Mouse (Mus musculus): ENCODE measurements around the gene Alg9. TPM values are rescaled to one million over a fixed set of nuclear protein-coding genes. Genes with fewer than 3 reads are reported as not detected.
A peak's percentile ranks its signal among the peaks of the same experiment; 100 is the strongest.

The Alg9 gene
- total and polyA plus RNA-seq, 3 experiments, result 26.8 to 27.8 (median 27.1) TPM

DNA sequence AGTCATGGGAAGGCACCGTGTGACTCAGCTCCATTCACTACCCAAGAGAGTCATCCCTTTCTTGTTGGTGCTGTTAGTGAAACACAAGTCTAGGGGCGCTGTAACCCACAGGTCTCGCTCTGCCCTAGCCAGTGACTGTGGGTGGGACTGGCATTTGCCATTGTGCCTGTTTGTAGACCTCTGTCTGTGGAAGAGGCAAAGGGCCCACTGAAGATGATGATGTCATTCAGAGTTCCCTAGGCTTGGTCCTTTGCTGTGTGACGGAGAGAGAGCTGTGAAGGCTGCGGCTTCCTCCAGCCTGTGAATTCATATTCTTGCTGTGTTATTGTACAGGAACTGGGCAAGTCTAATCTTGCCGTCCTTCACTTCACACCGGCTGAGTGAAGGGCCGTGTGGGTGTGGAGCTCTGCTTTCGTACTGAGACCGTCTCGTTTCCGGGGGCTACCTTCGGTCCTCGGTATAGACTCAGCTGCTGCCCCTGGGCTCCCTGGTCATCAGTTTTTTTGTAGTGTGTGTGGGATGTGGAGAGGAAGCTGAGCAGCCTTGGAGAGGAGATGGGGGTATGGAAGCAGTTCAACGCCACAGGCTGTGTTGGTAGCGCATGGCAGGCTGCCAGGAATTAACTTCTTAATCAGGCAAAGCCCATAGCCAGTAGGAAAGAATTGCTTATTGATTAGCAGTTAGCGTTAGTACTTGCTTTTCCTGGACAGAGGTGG, 78.0 kb downstream of the Alg9 start:
- peak; percentile 50 for DNase-seq

DNA sequence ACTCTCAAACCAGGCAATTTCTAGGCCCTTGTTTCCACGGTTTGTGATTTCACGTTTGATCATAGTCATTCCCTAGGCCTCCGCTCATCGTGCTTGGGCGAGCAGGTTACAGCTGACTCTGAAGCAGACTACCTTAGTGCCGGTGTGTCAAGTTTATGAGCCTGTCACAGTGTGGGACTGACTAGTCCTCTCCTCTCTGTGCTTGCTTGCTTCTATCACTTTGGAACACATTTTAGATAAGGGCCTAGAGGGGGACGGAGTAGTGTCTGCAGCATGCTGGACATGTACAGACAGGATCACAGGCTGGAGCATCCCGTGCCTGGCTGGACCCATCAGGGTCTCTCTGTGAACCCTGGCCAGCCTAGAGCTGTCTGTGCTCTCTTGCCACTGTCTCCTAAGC, 79.6 kb downstream of the Alg9 start:
- no peak for DNase-seq

DNA sequence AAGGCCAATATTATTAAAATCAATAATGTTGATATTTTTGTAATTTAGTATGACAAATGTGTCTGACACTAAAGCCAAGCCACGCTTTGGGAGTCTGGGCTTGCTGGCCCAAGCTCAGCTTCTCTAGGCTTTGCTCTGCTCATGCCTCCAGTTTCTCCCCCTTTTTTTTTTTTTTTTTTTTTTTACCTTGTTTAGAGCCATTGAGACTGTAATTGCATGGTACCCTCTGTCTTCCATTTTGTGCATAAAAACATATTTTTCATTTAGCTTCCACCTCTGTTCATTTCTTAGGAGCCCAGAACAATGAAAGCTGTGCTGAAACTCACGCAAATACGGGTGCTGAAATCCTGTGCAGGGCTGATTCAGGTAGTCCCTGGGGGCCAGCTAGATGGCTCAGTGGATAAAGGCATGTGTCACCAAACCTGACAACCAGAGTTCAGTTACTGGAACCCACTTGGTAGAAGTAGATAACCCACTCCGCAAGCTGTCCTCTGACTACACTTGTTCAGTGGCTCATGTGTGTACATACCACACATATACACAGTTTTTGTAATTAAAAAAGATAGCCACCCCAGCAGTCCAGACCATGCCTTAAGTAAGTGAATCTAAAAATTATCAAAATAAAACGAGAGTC, 80.4 kb downstream of the Alg9 start:
- no peak for DNase-seq

DNA sequence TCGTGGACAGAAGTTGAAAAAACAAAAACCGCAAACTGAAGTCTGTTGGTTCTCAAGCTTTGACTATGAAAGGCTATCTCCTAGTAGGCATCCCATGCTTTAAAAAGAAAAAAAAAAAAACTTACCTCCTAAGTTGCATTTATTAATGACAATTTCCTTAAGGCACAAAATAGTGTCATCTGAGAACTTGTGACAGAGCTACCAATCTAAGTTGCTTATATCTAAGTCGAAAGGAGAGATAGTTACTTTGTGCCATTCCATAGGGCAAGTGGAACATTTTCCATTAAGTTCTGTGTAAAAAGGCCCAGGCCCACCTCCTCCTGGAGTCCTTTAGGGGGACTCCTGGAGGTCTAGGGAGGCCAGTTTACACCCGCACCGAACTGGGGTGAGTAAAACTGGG, 81.0 kb downstream of the Alg9 start:
- DNase-seq, result no peak

DNA sequence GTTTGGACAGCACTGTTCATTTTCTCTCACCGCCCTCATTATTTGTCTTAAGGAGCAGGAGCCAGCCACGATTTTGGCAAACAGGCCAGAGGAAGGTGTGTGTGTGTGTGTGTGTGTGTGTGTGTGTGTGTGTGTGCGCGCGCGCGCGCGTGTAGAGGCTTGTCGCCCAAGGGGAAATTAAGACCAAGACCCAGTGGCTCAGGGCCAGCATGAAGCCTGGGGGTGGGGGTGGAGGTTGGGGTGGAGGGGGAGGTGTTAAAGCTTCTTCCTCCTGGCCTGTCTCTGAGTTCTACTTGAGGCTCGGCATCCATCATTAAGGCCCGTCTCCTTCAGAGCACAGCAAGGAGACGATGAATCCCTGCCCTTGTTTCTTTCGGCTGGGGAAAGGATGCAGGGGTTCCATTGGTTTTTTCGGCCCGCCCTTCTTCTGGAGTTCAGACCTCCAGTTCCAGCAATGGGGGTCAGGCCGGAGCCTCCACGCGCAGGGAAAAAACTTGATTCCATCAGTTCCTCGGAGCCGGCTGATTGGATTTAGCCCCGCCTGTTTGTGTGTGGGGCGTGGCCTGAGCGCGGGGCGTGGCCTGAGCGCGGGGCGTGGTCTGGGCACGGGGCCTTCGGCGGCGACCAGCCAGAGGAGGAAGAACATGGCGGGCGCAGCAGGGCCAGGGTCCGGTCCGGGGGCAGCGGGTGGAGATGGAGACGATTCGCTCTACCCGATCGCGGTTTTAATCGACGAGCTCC, 81.7 kb downstream of the Alg9 start:
- DNase-seq, result peak; percentile 97

DNA sequence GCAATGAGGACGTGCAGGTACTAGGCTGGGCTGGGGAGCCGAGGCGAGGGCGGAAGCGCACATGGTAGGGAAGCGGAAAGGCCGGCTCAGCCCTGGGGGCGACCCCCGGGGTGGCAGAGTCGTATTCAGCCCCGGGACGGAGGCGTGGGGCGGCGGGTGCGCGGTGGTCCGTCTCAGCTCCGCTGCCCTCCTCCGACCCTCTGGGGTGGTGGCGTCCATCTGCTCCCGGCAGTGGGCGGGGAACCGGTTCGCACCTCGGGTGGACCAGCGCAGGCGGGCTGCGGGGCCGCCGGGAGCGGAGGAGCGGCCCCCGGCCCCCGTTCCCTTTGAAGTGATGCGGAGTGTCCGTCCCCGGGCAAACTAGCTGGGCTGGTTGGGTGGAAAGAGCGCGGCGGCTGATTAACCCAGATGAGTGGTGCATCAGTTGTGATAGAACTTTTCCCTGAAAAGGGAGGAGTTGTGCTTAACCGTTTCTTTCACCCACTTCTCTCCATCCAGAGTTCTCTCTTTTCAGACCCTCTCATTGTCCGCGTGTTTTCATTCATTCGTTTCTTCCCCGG, 82.3 kb downstream of the Alg9 start:
- no peak for DNase-seq

DNA sequence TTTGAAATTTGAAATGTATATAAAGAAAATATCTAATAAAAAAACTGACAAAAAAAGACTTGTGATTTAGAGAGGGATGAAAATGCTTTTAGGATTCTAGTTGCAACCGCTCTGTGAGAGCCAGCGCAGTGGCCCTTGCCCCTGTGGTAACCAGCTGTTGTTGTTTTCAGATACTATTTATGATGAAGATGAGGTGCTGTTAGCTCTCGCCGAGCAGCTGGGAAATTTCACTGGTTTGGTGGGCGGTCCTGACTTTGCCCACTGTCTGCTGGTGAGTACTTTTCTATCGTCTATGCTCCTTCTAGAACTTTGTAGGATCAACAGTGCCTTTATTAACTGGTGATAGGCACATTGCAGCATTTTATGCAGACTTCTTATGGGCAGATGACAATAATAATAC, 83.9 kb downstream of the Alg9 start:
- DNase-seq, result no peak

DNA sequence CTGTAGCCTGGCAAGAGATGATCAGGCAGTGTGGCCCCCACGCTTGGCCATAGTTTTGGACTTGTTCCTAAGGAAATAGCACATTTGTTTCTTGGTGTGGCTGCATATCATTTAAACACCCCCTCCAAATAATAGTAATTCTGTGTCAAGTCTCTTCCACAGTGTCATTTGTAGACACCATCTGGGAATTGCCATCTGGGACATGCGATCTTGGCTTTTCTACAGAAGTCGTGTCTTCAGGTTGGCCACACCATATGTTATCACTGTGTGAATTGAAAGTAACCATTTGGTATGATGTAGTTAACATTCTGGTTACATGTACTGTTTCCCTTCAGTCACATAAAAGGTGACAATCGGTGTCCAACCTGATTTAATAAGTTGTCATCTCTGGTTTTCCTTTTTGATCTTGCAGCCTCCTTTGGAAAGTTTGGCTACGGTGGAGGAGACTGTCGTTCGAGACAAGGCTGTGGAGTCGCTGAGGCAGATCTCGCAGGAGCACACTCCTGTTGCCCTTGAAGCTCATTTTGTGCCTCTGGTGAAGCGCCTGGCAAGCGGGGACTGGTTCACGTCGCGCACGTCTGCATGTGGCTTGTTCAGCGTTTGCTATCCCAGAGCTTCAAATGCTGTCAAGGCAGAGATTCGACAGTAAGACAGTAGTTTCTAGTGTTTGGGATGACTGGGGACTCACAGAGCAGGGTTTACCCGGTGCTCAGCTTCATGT, 86.5 kb downstream of the Alg9 start:
- DNase-seq, result no peak

DNA sequence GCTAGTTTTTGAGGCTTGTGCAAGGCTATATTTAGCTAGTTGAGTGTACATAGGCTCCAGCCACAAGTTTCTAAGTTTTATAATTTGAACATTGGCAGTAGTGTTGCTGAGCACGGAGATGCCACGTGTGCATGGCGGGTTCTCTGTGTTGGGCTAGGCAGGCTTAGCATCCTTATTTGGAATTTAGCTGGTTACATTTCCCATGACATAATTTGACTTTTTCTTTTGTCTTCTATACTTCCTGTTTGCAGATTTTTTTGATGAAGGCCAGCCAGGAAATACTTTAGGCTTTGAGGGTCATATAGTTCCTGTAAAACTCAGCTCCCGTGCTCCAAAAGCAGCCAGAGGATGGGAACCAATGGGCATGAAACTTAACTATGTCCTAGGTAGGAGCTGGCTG, 89.0 kb downstream of the Alg9 start:
- no peak for DNase-seq

DNA sequence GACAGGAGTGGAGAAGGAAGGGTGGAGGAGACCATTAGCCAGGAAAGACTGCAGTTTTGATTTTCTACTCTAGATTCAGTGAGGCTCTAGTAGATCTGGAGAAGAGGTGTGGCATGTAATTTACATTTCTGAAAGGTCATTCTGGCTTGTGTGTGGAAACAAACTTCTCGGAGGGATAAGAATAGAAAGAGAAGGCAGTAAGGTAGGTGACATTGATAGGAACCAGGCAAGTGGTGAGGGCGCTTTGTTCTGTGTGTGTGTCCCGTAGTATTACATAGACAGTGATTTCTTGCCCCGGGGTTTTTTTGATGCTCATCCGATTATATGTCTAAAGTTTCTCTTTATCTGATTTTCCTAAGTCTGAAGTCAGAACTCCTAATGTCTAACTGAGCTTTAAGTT, 90.1 kb downstream of the Alg9 start:
- no peak for DNase-seq

DNA sequence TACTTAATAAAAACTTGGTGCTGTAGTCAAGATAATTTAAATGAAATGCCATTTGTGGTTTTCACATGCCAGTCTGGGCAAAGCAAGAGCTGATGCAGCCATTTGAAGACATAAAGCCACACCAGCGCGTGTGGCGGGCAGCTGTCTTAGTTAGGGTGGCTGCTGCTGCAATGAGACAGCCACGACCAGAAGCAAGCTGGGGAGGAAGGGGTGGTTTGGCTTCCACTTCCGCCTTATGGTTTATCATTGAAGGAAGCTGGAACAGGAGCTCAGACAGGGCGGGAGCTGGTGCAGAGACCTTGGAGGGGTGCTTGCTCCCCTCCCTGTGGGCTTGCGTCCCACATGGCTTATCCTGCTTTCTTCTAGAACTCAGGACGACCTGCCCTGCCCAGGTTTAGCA, 91.0 kb downstream of the Alg9 start:
- DNase-seq, result no peak

DNA sequence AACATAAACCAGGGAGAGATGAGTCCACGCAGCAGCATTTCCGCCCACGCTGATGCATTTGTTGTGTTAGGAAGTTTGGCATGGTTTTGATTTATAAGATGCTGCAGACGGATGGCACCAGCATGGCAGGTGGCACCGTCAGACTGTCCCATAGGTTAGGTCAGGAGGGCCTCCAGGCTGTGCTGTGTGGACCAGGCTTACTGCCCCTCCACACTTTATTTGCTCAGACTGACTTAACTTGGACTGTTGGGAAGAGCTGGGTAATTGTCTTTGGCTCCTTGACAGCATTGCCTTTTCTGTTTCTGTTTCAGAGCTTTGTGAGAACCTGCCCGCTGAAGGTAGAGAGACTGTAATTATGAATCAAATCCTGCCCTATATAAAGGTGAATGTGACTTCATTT, 92.2 kb downstream of the Alg9 start:
- DNase-seq, result no peak

DNA sequence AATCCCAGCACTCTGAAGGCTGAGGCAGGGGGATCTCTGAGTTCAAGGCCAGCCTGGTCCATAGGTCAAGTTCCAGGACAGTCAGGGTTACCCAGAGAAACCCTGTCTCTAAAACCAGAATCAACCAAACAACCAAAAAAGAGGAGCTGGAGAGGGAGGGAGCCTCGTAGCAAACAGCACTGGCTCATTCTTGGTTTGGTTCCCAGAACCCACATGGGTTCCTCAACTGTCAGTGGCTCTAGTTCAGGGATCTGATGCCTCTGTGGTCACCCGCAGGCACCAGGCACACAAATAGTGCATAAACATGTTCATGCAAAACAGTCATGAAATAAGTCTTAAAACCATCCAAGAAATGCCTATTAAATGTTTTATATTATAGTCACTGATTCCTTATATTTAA, 93.4 kb downstream of the Alg9 start:
- no peak for DNase-seq

DNA sequence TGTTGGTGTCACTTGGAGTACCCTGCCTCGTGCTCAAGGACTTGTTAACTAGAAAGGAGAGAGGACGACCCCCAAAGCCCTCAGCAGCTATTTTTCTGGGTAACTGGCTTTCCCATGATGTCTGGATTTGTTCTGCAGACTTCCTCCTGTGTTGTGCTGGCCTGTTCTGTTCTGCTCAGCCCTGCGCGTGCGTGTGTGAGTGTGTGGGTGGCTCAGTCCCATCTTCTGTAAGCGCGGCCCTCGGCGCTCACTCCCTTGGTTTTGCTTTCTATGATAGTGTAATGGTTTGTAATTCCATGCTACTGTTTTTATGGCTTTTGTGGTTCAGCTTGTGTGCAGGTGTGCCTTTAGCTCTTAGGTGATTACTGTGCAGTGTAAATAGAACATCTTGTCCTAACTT, 98.4 kb downstream of the Alg9 start:
- DNase-seq, result no peak

DNA sequence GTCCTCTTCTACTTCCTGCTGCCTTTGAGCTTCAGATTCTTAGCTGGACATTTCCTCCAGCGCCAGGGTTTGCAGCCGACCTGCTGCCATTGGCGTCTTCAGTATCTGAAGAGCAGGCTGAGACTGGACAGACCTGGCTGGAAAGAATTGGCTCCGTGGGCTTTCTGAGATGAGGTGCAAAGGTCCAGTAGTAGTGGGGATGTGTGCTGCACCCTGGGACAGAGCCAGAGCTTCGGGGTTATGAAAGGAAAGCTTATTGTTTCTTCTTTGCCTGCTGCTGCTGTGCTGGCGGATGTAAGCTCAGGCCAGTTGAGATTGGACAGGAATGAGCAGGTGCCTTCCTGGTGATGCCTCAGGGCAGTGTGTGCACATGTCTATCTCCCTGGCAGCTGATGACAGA, 99.2 kb downstream of the Alg9 start:
- no peak for DNase-seq

DNA sequence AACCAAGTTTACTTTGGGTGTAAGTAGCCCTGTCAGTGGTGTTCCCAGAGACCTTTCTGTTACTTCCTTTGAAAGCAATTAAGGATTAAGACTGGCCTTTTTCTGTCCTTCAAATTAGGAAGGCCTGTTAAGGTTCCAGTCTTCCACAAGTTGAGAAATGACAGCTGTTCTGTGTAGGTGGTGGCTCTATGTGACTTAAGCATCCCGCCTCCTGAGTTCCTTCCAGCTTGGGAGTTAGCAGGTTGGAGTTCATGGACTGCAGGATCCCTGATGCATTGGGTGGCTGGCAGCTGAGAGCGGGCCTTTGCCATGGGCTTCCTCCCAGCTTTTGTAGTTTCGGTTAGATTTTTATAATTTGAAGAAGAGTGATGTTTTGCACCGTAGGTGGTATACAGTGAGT, 100.7 kb downstream of the Alg9 start:
- no peak for DNase-seq

DNA sequence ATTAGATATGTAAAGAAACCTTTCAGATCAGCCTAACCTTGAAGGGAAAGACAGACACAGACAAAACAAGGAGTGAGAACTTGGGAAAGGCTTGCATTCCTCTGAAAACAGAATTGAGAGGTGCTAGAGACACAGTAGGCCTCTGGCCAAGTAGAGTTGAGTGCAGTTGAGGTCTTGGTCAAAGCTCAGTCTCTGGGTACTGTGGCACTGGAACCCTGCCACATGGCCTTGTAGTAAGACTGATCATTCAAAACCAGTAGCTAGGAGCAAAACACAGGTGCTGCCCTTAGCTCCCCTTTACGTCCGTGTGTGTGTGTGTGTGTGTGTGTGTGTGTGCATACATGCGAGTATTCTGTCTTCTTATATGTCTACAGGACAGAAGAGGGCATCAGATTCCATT, 101.5 kb downstream of the Alg9 start:
- peak; percentile 78 for DNase-seq

DNA sequence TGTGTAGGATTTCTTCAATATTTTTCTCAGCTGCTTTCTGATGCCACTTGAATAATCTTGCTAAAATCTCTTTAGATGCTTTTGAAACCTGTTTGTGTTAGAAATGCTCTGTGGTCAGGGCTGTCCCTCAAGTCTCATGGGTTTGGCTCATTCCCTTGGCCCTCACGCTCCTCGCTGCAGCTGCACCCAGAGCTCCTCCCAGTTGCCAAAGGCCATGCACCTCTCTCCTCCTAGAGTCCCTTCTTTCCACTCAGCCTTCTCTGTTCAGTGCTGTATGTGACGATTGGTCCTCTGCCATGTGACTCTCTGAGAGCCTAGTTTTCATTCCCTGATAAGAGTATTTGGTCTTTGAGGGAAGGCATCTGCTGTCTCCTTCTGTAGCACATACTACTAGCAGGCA, 102.6 kb downstream of the Alg9 start:
- no peak for DNase-seq

DNA sequence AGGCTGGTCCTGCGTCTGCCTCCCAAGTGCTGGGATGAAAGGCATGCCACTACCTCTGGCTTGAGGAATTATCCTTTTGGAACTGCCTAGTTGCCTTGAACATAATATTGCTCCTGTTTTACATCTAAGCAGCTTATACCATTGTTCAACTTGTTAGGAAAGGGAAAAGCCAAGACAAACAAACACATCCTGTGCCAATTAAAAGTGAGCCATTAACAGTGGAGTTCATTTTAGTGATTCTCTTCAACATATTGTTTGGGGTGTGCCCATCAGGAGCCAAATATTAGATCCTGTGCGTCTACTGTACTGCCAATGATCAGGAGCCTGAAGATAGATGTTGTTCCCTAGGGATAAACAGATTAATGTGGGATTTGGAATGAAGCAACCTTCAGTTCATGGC, 107.4 kb downstream of the Alg9 start:
- no peak for DNase-seq

DNA sequence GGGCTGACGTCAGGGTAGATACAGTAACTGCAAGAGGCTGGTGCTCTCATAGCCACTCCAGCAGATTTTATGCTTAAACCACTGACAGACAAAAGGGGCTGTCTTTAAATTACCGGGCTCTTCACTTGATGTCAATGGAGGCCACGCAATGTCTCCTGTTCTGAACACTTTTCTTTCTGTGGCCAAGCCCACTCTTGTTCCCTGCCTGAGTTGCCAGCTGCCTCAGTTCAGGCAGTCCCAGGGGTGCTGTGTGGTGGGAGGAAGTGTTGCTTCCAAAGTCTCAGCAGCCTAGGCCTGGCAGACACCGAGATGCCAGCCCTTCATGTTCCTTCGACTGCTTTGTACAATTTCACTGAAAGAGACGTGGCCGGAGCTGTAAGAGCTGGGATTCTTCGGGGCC, 109.3 kb downstream of the Alg9 start:
- no peak for DNase-seq

DNA sequence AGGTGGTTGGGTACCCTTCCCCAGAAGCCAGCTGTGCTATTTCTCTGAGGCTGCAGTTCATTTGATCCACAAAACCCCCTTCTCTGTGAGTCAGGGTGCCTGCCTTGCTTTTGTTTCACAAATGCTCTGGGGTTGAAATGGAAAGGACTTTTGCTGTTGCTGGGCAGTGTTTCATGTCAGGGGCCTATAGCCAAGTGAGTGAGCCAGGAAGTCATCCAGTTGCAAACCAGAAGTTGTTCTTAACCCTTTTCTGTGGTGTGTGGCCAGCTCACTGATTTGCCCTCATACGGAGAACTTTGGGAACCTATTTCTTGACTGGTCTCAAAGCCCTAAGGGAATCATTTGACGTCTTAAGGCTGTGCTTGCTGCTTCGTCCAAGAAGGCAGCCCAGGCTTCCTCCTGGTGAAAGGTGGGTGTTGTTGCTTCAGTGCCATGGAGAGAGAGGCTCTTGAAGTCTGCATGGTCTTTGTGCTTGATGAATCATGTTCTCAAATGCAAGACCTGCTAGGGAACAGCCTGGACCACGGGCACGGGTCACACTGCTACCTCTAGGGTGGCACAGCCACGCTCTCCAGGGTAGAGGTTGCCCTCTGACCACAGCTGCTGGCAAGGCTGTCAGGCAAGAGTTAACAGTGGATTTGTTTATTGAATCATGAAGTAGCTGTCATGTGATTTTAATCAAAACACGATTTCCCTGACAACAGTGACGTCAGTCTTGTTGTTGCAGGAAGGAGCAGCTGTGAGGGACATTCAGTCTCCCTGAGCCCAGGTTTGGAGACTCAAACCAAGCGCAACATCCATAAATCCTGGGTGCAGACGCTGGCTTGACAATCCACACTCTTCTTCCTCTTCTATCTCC, 110.2 kb downstream of the Alg9 start:
- peak; percentile 58 for DNase-seq

DNA sequence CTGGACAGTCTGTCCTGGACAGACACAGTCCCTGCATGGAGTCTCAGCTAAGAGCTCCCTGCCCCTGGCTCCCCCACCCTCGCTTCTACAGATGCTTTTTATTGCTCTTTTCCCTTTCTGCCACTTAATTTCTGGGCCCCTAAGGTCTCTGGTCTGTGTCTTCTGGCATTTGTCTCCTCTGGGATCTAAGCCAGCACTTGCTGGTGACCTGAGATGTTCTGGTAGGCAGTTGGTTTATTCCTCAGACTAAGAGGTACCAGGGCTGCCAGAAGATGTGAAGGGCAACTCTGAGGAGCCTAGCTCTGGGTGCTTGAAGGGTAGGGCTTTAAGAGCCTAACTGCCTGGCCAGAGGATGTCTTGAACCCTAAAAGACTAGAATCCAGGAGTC, 110.8 kb downstream of the Alg9 start:
- DNase-seq, result peak; percentile 29

Data from adrenal gland, adult 2 months (tissue).